Mouse (Mus musculus) limb, embryonic 14.5 days (tissue): ENCODE measurements around the gene 1700016H13Rik. TPM values are rescaled to one million over a fixed set of nuclear protein-coding genes. Genes with fewer than 3 reads are reported as not detected.

Source experiments
- ATAC-seq: fragments of 200-750 bp; cut with Nextera tagmentation; 2 replicates; pipeline ENCODE4 v1.8.0; 2017; ENCODE audit warnings: low read depth, moderate number of reproducible peaks, moderate TSS enrichment; ENCODE audit not compliant: low FRiP score
- DNase-seq: peaks from one replicate; pipeline ENCODE4 v3.0.0-alpha.2; 2015; ENCODE audit warnings: low spot score
- H3K27ac ChIP-seq: fragments of 300-500 bp; sonication (generic); replicated peaks from 2 replicates; pipeline ENCODE4 v1.5.1; 2014; ENCODE audit warnings: low read depth, mild to moderate bottlenecking, low read length, moderate library complexity, mixed read lengths
- H3K27me3 ChIP-seq: fragments of 300-500 bp; sonication (generic); 2 replicates; pipeline ENCODE4 v1.6.1; 2014; ENCODE audit warnings: low read length, mixed read lengths; ENCODE audit not compliant: control insufficient read depth, insufficient read depth
- H3K36me3 ChIP-seq: fragments of 300-500 bp; sonication (generic); 2 replicates; pipeline ENCODE4 v1.6.1; 2014; ENCODE audit warnings: mild to moderate bottlenecking, low read length, moderate library complexity, mixed read lengths; ENCODE audit not compliant: control insufficient read depth, insufficient read depth
- H3K4me1 ChIP-seq: fragments of 300-500 bp; sonication (generic); 2 replicates; pipeline ENCODE4 v1.6.1; 2014; ENCODE audit warnings: antibody characterized with exemption, low read length, mixed read lengths; ENCODE audit not compliant: control insufficient read depth, insufficient read depth
- H3K4me2 ChIP-seq: fragments of 300-500 bp; sonication (generic); replicated peaks from 2 replicates; pipeline ENCODE4 v1.6.1; 2014; ENCODE audit warnings: low read depth, mild to moderate bottlenecking, low read length, moderate library complexity; ENCODE audit not compliant: severe bottlenecking
- H3K4me3 ChIP-seq: fragments of 300-500 bp; sonication (generic); replicated peaks from 2 replicates; pipeline ENCODE4 v1.5.1; 2014; ENCODE audit warnings: low read length
- H3K9ac ChIP-seq: fragments of 300-500 bp; sonication (generic); 2 replicates; pipeline ENCODE4 v1.6.1; 2014; ENCODE audit warnings: mild to moderate bottlenecking, low read depth, low read length, moderate library complexity; ENCODE audit not compliant: severe bottlenecking
- H3K9me3 ChIP-seq: fragments of 300-500 bp; sonication (generic); 2 replicates; pipeline ENCODE4 v1.6.1; 2016; ENCODE audit warnings: low read length; ENCODE audit not compliant: control insufficient read depth
- POLR2A ChIP-seq: fragments of 200-500 bp; IDR thresholded peaks from 2 replicates; pipeline ENCODE4 v1.8.0; 2012; ENCODE audit warnings: inconsistent platforms, mild to moderate bottlenecking, moderate library complexity, borderline replicate concordance; ENCODE audit not compliant: insufficient read depth, insufficient read length; ENCODE audit errors: extremely low read depth
- WGBS: fragments of 180-500 bp; shearing (Covaris S2); extraction: QIAGEN DNeasy Blood & Tissue Kit; methylation state at CpG from one replicate; pipeline ENCODE4 v1.1.7; 2014; 5-methylcytosine and 5-hydroxymethylcytosine counted together
- polyA plus RNA-seq, 2 experiments: library from polyadenylated mRNA; depleted of rRNA in 1 of 2; stranded (reverse) in 1 of 2; unstranded in 1 of 2; fragments of >200 nt; fragmentation: Nextera tagmentation in 1 of 2; extraction: Ambion mirVana in 1 of 2; gene quantifications; 2 replicates each; pipeline versions ENCODE4 v1.2.1 to v1.2.3; 2012 to 2014

The 1700016H13Rik gene
- polyA plus RNA-seq, 2 experiments, result 0.21 to 0.22 TPM

DNA sequence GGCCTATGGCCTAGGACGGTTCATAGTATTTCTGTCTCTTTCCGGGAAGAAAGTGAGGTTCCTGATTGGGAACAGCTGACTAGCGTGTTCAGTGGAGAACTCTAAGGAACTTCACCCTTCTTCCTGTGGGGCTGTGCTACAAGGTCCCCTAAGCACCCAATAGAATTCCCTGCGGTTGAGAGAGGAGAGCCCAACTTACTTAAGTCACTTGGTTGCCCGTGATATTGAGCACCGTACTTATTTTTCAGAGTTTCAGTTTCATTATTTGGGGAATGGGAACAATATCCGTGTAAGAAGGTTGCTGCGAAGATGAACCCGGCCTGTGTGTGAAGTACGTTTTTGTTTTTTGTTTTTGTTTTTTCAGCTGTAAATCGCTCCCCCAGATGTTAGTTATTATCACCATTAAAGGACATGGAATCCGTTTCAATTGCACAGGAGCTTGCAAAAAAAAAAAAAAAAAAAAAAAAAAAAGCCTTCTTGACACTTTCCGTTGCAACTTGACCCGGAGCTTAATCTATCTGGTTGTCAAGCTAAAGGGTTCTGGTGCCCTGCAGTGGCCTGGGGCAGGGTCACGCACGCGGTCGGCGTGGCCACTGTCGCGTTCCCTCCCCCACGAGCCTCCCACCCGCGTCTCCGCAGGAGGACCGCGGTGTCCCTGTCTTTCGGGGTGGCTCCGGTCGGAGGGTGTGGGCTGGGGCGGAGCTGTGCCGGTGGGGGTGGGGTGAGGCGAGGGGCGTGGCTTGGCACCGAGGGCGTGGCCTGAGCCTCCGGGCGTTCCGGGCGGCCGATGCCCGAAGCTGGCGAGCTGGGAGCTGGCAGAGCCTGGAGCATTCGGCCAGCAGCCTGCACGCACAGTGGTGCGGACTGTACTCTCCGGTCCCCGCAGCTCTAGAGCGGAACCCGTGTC, 36.1 kb upstream of the 1700016H13Rik start, which contains the start of gene Aff1:
Gene Aff1 (plus strand): TSS at position 751 of the 907 bp plus-strand sequence.
- H3K4me3 ChIP-seq, result peak within 1 kb of the TSS; percentile 60
- 2% methylated on average over 44 of the region's 50 CpGs for WGBS

DNA sequence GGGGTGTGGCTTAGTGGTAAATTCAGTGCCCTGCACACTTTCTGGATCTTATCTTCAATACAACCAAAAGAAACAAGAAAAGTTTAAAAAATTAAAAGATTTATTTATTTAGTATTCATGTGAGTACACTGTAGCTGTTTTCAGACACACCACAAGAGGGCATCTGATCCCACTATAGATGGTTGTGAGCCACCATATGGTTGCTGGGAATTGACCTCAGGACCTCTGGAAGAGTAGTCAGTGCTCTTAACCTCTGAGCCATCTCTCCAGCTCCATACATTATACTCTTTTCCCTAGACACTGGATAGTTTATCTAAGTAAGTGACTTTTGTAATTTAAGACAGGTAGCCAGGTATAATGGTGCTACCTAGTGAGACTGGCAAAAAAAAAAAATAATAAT, 35.4 kb upstream of the 1700016H13Rik start:
- Histone ChIP-seq H3K27ac (no peak overlapping the region), H3K9me3 (no peaks in the 10 kb centered on the region), H3K9ac (no peak overlapping the region), H3K27me3 (peaks cover 22% of the 10 kb centered on the region), H3K36me3 (no peaks in the 10 kb centered on the region), H3K4me1 (peaks cover 3% of the 10 kb centered on the region; the same call in 1 of the 2 replicates), H3K4me3 (no peak overlapping the region), H3K4me2 (no peak overlapping the region)
- no peak for DNase-seq
- ATAC-seq, result no peak
- TF ChIP-seq POLR2A, result no peak

More for the DNA sequence above, 36.1 kb upstream of the 1700016H13Rik start, which contains the start of gene Aff1:
- Histone ChIP-seq H3K36me3 (no peaks in the 10 kb centered on the region), H3K9ac (peak within 1 kb of the TSS; percentile 50), H3K4me2 (peak within 1 kb of the TSS; percentile 99), H3K4me1 (peaks cover 3% of the 10 kb centered on the region; the same call in 1 of the 2 replicates), H3K27ac (no peak within 1 kb of the TSS), H3K27me3 (peaks cover 22% of the 10 kb centered on the region), H3K9me3 (no peaks in the 10 kb centered on the region)
- peak; percentile 79 for ATAC-seq
- DNase-seq, result peak; percentile 68
- no peak for TF ChIP-seq POLR2A

DNA sequence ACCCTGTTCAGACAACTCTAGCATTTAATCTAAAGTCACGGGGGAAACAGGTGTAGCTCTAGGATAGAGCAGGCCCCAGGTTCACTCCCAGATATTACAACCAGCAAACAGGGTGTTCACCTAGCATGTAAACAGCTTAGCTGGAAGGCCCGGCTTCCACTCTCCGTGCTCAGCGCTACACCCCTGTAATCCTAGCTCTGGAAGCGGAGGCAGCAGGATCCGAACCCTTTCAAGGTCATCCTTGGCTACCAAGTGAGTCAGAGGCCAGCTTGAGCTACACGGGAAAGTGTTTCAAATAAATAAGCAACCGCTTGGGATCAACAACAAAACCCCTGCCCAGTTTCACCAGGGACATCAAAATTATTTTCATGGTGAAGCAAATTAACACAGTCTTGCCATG, 34.4 kb upstream of the 1700016H13Rik start:
- WGBS, result 90% methylated on average over 8 of the region's 8 CpGs
- no peaks in the 10 kb centered on the region for H3K9me3 ChIP-seq
- TF ChIP-seq POLR2A, result no peak
- peaks cover 22% of the 10 kb centered on the region for H3K27me3 ChIP-seq
- ATAC-seq (no peak), DNase-seq (no peak)
- H3K27ac ChIP-seq, result no peak overlapping the region
- no peaks in the 10 kb centered on the region for H3K36me3 ChIP-seq
- H3K4me2 ChIP-seq, result no peak overlapping the region
- H3K4me1 ChIP-seq, result peaks cover 3% of the 10 kb centered on the region; the same call in 1 of the 2 replicates
- H3K4me3 ChIP-seq, result no peak overlapping the region
- no peak overlapping the region for H3K9ac ChIP-seq

DNA sequence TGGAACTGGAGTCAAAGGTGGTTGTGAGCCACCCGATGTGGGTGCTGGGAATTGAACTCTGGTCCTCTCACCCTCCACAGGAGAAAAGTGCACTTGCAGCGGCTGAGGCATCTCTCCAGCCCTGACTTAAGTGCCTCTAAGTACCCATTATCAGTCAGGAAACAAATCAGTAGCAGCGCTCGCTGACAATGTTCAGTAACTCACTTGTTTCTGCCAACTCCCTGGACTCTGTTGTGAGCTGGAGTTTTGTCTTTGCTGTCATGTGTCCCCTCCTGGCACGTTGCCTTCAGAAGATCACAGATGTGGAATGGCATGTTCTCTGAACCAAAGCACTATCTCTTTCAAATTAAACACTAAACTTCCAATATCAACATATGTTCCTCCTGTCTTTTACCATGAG, 33.8 kb upstream of the 1700016H13Rik start:
- 90% methylated on average over 5 of the region's 5 CpGs for WGBS
- H3K27me3 ChIP-seq, result peaks cover 22% of the 10 kb centered on the region
- H3K9ac ChIP-seq, result no peak overlapping the region
- no peak for DNase-seq
- H3K36me3 ChIP-seq, result no peaks in the 10 kb centered on the region
- H3K4me3 ChIP-seq, result no peak overlapping the region
- peaks cover 3% of the 10 kb centered on the region; the same call in 1 of the 2 replicates for H3K4me1 ChIP-seq
- no peak overlapping the region for H3K4me2 ChIP-seq
- no peak for ATAC-seq
- TF ChIP-seq POLR2A, result no peak
- H3K9me3 ChIP-seq, result no peaks in the 10 kb centered on the region
- no peak overlapping the region for H3K27ac ChIP-seq

DNA sequence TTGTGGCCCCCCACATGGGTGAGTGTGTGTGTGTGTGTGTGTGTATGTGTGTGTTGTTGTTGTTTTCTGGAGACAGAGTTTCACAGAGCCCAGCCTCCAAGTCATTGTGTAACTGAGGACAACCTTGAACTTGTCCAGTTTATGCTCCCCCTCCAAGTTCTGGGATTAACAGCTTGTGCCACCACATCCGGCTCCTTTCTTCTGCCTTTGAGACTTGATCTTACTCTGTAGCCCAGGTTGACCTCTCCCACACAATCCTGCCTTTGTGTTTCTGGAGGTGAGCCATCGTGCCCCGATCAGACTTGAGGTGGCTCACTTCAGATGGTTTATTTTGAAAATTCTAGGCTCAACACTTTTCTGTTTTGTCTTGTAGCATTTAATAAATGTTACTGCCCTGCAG, 26.0 kb upstream of the 1700016H13Rik start:
- DNase-seq, result no peak
- no peak overlapping the region for H3K9ac ChIP-seq
- WGBS, result 66% methylated on average over 3 of the region's 3 CpGs

More for the DNA sequence above, 26.0 kb upstream of the 1700016H13Rik start:
- TF ChIP-seq POLR2A, result no peak
- Histone ChIP-seq H3K27me3 (no peaks in the 10 kb centered on the region), H3K27ac (no peak overlapping the region), H3K4me2 (no peak overlapping the region), H3K4me1 (no peaks in the 10 kb centered on the region), H3K36me3 (no peaks in the 10 kb centered on the region), H3K4me3 (no peak overlapping the region), H3K9me3 (no peaks in the 10 kb centered on the region)
- no peak for ATAC-seq
